Mouse (Mus musculus) liver, postnatal 0 days (tissue): ENCODE measurements around the gene Gorab. TPM values are rescaled to one million over a fixed set of nuclear protein-coding genes. Genes with fewer than 3 reads are reported as not detected.

Experiments
- ATAC-seq: fragments of 200-750 bp; cut with Nextera tagmentation; 2 replicates; pipeline ENCODE4 v1.8.0; 2017; ENCODE audit warnings: mild to moderate bottlenecking, moderate library complexity
- DNase-seq: peaks from one replicate; pipeline ENCODE4 v3.0.0-alpha.2; 2016
- H3K27ac ChIP-seq: fragments of 300-500 bp; sonication (generic); 2 replicates; pipeline ENCODE4 v1.5.1; 2014; ENCODE audit warnings: antibody characterized with exemption, moderate library complexity, mild to moderate bottlenecking, low read depth
- H3K27me3 ChIP-seq: fragments of 300-500 bp; sonication (generic); 2 replicates; pipeline ENCODE4 v1.6.1; 2014; ENCODE audit warnings: low read length, control low read depth, mixed read lengths; ENCODE audit not compliant: insufficient read depth
- H3K36me3 ChIP-seq: fragments of 300-500 bp; sonication (generic); replicated peaks from 2 replicates; pipeline ENCODE4 v1.6.1; 2014; ENCODE audit warnings: mild to moderate bottlenecking, control low read depth, low read length, moderate library complexity, mixed read lengths; ENCODE audit not compliant: insufficient read depth
- H3K4me1 ChIP-seq: fragments of 300-500 bp; sonication (generic); 2 replicates; pipeline ENCODE4 v1.6.1; 2014; ENCODE audit warnings: antibody characterized with exemption, mild to moderate bottlenecking, control low read depth; ENCODE audit not compliant: insufficient read depth
- H3K4me2 ChIP-seq: fragments of 300-500 bp; sonication (generic); 2 replicates; pipeline ENCODE4 v1.6.1; 2014; ENCODE audit warnings: low read depth, mild to moderate bottlenecking, low read length, moderate library complexity, mixed read lengths
- H3K4me3 ChIP-seq: fragments of 300-500 bp; sonication (generic); 2 replicates; pipeline ENCODE4 v1.5.1; 2014; ENCODE audit warnings: low read depth, low read length
- H3K9ac ChIP-seq: fragments of 300-500 bp; sonication (generic); replicated peaks from 2 replicates; pipeline ENCODE4 v1.6.1; 2014; ENCODE audit warnings: mild to moderate bottlenecking, moderate library complexity
- H3K9me3 ChIP-seq: fragments of 300-500 bp; sonication (generic); 2 replicates; pipeline ENCODE4 v1.6.1; 2016; ENCODE audit warnings: mild to moderate bottlenecking, control low read depth, low read length, mixed read lengths
- CTCF ChIP-seq: sonication (generic); IDR thresholded peaks from 2 replicates; pipeline ENCODE4 v1.5.1; 2016; ENCODE audit warnings: antibody characterized with exemption, low read depth
- EP300 ChIP-seq: IDR thresholded peaks from 2 replicates; pipeline ENCODE4 v1.6.1; 2016; ENCODE audit warnings: antibody characterized with exemption, low read depth, mild to moderate bottlenecking
- WGBS: fragments of 180-500 bp; shearing (Covaris S2); extraction: QIAGEN DNeasy Blood & Tissue Kit; methylation state at CpG from one replicate; pipeline ENCODE4 v1.1.7; 2014; ENCODE audit not compliant: insufficient replicate concordance; 5-methylcytosine and 5-hydroxymethylcytosine counted together
- polyA plus RNA-seq: library from polyadenylated mRNA; unstranded; fragments of >200 nt; fragmentation: Nextera tagmentation; extraction: Ambion mirVana; gene quantifications from 2 replicates; pipeline ENCODE4 v1.2.1, GENCODE M21; 2015

Gene Gorab
- polyA plus RNA-seq: 3.1 and 3.4 TPM in 2 replicates

GRCm38 (mm10) chr1:163403498-163404126, at the start of gene Gorab:
Gene Gorab, minus strand, starts transcription at chr1:163403669.
- H3K27me3 ChIP-seq: no peaks in the 10 kb centered on the region
- DNase-seq (peak; percentile 94), ATAC-seq (peak; percentile 100)
- peak within 1 kb of the TSS; percentile 89 for H3K4me3 ChIP-seq
- WGBS: under 1% methylated on average over 28 of the region's 28 CpGs
- TF ChIP-seq CTCF (no peak), EP300 (peak; percentile 88)
- H3K27ac ChIP-seq: peak within 1 kb of the TSS; percentile 76
- H3K9ac ChIP-seq: peak within 1 kb of the TSS; percentile 78
- no peaks in the 10 kb centered on the region for H3K36me3 ChIP-seq
- peaks cover 16% of the 10 kb centered on the region for H3K4me1 ChIP-seq
- no peaks in the 10 kb centered on the region for H3K9me3 ChIP-seq
- H3K4me2 ChIP-seq: peak within 1 kb of the TSS; percentile 79

DNA sequence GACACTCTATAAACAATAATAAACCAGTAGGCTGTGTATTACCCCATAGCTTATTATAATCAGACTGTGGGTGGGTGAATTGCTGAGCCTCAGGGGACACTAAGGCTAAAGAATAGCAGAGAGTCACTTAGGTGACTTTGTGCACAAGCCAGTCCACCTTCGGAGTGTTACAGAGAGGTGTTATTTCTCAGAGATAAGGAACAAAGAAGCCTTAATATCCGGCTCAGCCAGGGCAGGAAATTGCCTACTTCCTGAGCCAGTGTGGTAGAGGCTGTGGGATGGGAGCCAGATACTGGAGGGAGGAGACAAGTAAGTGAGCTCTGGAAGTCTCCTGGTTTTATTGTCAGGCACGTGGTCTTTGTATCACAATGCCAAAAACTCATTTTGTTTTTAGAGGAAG, 40.4 kb upstream of the Gorab start:
- Histone ChIP-seq H3K9ac (no peak overlapping the region), H3K9me3 (no peaks in the 10 kb centered on the region), H3K36me3 (no peaks in the 10 kb centered on the region), H3K4me1 (no peaks in the 10 kb centered on the region), H3K4me3 (no peak overlapping the region), H3K4me2 (no peak overlapping the region), H3K27me3 (no peaks in the 10 kb centered on the region), H3K27ac (no peak overlapping the region)
- ATAC-seq: no peak
- DNase-seq: no peak
- TF ChIP-seq EP300: no peak
- no peak for TF ChIP-seq CTCF
- 7% methylated on average over 3 of the region's 3 CpGs for WGBS

DNA sequence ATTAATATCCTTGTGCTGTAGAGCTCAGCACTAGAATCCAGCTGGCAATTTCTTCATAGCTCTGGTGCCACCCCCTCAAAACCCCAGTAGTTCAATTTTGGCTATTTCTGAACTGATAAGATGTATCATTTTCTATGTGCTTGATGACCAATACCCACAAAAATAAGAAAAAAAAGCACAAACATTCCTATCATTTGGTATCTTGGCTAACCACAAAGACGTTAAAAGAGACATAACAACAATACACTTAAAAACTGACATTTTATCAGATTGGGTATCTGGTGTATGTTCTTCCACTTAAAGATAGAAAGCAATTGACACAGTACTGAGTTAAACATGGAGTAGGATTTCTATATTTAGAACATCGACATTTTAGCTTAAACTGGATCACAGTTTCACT, 35.5 kb upstream of the Gorab start:
- Histone ChIP-seq H3K9me3 (no peaks in the 10 kb centered on the region), H3K9ac (no peak overlapping the region), H3K4me3 (no peak overlapping the region), H3K27me3 (no peaks in the 10 kb centered on the region), H3K27ac (no peak overlapping the region), H3K36me3 (no peaks in the 10 kb centered on the region), H3K4me1 (no peaks in the 10 kb centered on the region), H3K4me2 (no peak overlapping the region)
- no peak for TF ChIP-seq CTCF
- no peak for TF ChIP-seq EP300
- 49% methylated on average over 2 of the region's 2 CpGs for WGBS
- no peak for ATAC-seq
- DNase-seq: no peak

DNA sequence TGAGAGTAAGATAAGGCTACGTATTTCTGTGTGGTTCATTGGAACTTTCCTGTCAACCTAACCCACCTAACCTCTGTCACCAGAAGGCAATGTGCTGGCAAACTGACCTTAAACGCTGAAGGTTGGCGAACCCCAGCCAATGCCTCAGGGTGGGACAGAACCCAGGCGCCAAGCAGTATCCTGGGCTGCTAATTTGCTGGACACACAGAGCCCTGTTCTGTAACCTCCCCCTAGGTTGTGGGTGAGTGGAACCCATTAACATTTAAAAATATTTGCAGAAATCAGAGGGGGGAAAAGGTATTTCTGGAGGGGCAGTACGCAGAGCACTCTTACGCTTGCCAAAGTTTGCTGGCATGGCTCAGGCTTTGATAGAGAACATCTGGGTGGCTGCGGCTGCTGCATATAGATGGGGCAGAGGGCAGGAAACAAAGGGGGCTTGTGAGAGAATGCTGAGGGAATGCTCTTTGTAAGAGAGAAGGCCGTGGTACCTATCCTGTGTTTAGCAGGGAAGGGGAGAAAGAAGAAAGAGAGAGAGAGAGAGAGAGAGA, 20.1 kb upstream of the Gorab start:
- no peak overlapping the region for H3K9ac ChIP-seq
- no peaks in the 10 kb centered on the region for H3K9me3 ChIP-seq
- DNase-seq: no peak
- no peaks in the 10 kb centered on the region for H3K4me1 ChIP-seq
- TF ChIP-seq CTCF (no peak), EP300 (no peak)
- no peak for ATAC-seq
- H3K4me3 ChIP-seq: no peak overlapping the region
- H3K27me3 ChIP-seq: no peaks in the 10 kb centered on the region
- H3K4me2 ChIP-seq: no peak overlapping the region
- no peak overlapping the region for H3K27ac ChIP-seq
- 73% methylated on average over 8 of the region's 8 CpGs for WGBS
- H3K36me3 ChIP-seq: no peaks in the 10 kb centered on the region

- no peak for ATAC-seq
These were observed 13.7 kb upstream of the Gorab start for GRCm38 (mm10) chr1:163417191-163417590.

DNA sequence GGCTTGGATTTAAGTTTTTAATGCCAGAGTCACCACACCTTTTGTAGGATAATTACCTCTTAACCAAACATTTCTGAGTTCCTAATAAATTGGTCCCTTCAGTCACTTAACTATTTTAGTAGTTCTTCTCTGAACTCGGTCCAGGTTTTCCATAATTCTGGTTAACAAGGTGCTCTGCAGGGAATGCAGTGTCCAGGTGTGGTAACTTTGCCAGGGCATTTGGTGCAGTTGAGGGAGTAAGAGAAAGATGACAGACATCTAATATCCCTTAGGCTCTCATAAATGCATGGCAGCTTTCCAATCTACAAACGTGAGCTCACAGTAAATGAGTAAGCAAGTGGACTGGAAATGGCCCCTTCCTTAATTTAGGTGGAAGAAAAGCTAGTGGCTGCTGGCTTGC, 10.7 kb upstream of the Gorab start:
- H3K9ac ChIP-seq: no peak overlapping the region
- no peak overlapping the region for H3K27ac ChIP-seq
- H3K27me3 ChIP-seq: no peaks in the 10 kb centered on the region
- TF ChIP-seq EP300: no peak
- TF ChIP-seq CTCF: no peak
- 75% methylated on average over 2 of the region's 2 CpGs for WGBS
- no peaks in the 10 kb centered on the region for H3K36me3 ChIP-seq
- ATAC-seq (no peak), DNase-seq (no peak)
- H3K4me2 ChIP-seq: no peak overlapping the region
- no peaks in the 10 kb centered on the region for H3K4me1 ChIP-seq
- H3K9me3 ChIP-seq: no peaks in the 10 kb centered on the region
- H3K4me3 ChIP-seq: no peak overlapping the region

More at GRCm38 (mm10) chr1:163417191-163417590, 13.7 kb upstream of the Gorab start:
- DNase-seq: no peak
- H3K4me1 ChIP-seq: no peaks in the 10 kb centered on the region
- TF ChIP-seq CTCF (no peak), EP300 (no peak)
- no peak overlapping the region for H3K9ac ChIP-seq
- no peaks in the 10 kb centered on the region for H3K36me3 ChIP-seq
- no peaks in the 10 kb centered on the region for H3K27me3 ChIP-seq
- no peaks in the 10 kb centered on the region for H3K9me3 ChIP-seq
- H3K4me3 ChIP-seq: no peak overlapping the region
- H3K27ac ChIP-seq: no peak overlapping the region
- no peak overlapping the region for H3K4me2 ChIP-seq
- WGBS: 51% methylated on average over 2 of the region's 2 CpGs
